Mouse (Mus musculus) spleen, postnatal 14 days (tissue): ENCODE measurements around the gene Iqschfp.

ENCODE experiments used
- DNase-seq, 2 experiments: peaks; one replicate each; pipeline ENCODE4 v3.0.0; 2021 to 2022; ENCODE audit warnings: low spot score in 2 of 2

Gene Iqschfp

DNA sequence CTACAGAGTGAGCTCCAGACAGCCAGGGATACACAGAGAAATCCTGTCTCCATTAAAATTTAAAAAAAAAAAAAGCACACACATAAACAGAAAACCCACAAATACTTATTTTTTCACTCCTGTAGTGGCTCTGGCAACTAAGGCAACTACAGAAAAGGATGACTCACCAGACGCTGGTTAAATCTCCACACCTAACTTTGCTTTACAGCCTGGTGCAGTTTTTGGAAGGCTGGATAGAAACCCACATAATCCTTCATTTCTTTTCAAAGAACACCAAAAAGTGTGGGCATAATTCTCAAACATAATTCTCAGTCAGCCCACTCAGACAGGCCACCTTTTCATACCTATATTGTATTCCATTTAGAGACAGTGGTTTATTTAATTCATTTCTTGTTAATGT is 746.7 kb downstream of the Iqschfp start:
- no peak for DNase-seq

- no peak for DNase-seq
Measured at GRCm38 (mm10) chr3:68642935-68643334, 750.9 kb downstream of the Iqschfp start.

- DNase-seq: peak in 1 of 2 experiments; percentile 23
Measured at GRCm38 (mm10) chr3:68646387-68647130, 754.5 kb downstream of the Iqschfp start.

- no peak for DNase-seq
Measured at GRCm38 (mm10) chr3:68647282-68647681, 755.2 kb downstream of the Iqschfp start.

- no peak for DNase-seq
Measured at GRCm38 (mm10) chr3:68650251-68650650, 758.2 kb downstream of the Iqschfp start.

- DNase-seq: no peak
Measured at GRCm38 (mm10) chr3:68656607-68657352, 764.7 kb downstream of the Iqschfp start.

DNA sequence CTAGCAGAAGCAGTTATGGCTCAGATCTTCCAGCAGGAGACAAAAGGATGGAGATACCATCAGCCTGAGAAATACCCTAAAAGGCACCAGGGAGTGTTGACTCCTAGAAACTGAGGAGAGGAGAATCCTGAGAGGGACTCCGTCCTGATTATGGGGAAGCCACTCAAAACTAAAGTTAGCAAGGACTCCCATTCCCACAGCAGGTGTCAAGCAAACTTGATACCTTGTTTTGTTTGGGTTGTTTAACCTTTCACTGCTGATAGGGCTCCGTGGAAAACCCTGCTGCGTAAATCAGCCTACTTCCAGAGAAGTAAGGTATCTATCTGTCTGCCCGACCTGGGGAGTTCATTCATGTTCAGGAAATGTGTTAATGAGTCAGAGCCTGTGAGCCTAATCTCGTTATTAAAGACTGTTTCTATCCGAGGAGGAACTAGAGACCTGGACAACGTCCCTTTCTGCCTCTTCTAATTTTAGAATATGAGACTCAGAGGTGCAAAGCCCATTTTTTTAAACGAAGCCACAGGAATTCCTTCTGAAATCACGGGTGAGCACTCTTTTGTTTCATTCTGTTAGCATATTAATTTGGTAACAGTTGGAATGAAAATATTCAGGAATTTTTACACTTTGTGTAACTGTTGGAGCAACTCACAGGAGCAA is 765.7 kb downstream of the Iqschfp start:
- no peak for DNase-seq

DNA sequence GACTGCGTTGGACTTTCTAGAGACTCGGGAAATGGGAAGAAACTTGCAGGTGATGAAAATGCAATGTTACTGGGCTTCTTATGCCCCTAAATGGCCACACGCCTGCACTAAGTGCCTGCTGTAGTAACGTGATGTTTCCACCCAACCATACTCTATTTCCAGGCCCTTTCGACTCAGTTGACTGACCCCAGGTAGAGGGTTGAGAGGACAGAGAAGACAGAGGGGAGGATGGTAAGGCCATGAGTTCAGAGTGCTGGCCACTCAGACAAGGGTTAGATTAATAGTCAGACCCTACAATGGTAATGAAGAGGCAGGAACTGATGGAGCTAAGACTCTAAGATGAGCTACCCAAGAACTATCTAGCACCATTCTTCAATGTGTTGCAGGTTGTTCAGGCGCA is 768.0 kb downstream of the Iqschfp start:
- no peak for DNase-seq

- no peak for DNase-seq
Measured at GRCm38 (mm10) chr3:68660538-68660937, 768.5 kb downstream of the Iqschfp start.

- no peak for DNase-seq
Measured at GRCm38 (mm10) chr3:68662386-68662785, 770.4 kb downstream of the Iqschfp start.

DNA sequence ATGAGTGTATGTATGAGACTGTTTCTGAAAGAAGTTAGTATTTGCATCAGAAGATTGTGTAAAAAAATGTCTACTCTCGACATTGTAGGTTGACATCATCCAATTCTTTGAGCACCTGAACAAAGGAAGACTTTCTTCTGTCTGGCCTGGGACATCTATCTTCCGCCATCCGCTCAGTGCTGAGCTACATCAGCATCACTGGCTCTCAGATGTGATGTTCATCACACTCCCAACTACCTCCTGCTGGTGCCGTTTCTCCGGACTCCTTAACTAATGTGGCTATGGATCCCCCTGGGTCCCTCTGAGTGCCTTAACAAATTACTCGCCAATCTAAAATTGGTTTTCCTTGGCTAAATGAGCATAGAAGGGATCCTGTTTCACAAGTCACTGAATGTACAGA is 772.3 kb downstream of the Iqschfp start:
- DNase-seq: no peak

GRCm38 (mm10) chr3:68666377-68666776 is 774.3 kb downstream of the Iqschfp start:
- no peak for DNase-seq

DNA sequence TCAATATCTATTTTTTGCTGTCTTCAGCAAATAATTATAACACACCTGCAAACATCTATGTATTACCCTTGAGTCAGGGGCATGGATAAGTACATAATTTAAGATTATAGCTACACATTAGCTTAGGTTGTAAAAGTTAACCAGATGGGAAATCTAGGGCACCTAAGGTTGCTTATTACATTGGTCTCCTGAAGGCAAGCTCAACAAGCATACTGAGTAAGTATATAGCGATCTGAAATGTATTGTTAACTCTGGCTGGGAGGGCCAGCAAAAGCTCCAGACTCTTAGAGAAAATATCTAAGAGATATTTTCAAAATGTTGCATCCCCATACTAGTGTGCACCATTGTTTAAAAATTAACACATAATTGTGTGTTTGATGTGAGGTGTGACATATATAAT is 775.8 kb downstream of the Iqschfp start:
- no peak for DNase-seq

- no peak for DNase-seq
Measured at GRCm38 (mm10) chr3:68669418-68669974, 777.5 kb downstream of the Iqschfp start.

GRCm38 (mm10) chr3:68674721-68675120 is 782.7 kb downstream of the Iqschfp start:
- DNase-seq: no peak

GRCm38 (mm10) chr3:68675216-68675835 is 783.3 kb downstream of the Iqschfp start:
- no peak for DNase-seq
